Mouse (Mus musculus): ENCODE measurements at regions not wholly inside any gene's neighbourhood (a gene's known extent, or its start where the extent isn't known, plus 50 kb on each side); places are given as distances from the start of the nearest gene placed in this dataset. TPM values are rescaled to one million over a fixed set of nuclear protein-coding genes. Genes with fewer than 3 reads are reported as not detected.

DNA sequence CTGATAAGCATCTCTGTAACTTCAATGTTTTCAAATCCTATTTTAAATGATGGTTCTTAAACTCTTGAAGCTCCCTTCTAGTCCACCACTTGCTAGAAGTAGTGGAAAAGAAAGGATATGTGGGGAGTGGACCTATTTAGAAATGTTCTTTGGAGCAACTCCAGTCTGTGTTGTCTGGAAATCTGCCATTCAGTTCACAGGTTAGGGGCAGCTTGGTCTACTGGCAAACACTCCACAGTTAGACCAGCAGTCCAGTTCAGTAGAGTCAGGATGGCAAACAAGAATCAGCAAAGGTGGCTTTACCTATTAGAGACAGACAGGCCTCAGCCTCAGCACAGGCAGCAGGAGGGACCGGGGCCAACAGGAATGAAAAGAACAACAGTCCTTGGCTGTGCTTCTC, 67.3 kb upstream of the Dpyd start:
- Histone ChIP-seq H3K27me3 (no peaks in the 10 kb centered on the region), H3K9me3 (no peaks in the 10 kb centered on the region), H3K36me3 (no peaks in the 10 kb centered on the region), H3K9ac (replicated peaks) (no peak overlapping the region), H3K4me3 (replicated peaks) (no peak overlapping the region), H3K27ac (no peak overlapping the region), H3K4me2 (no peak overlapping the region), H3K4me1 (replicated peaks) (no peaks in the 10 kb centered on the region; the same call in 1 of the 2 replicates)
- no peak for ATAC-seq (ENCODE audit: insufficient number of reproducible peaks, insufficient read depth, low FRiP score, low TSS enrichment, low read depth)
- 86% methylated on average over 1 of the region's 1 CpGs for WGBS

- Histone ChIP-seq H3K4me1 (replicated peaks) (0 out of 2 replicates have a peak, but pooled peaks cover 2% of the 10 kb centered on the region), H3K4me2 (no peak overlapping the region), H3K4me3 (replicated peaks) (no peak overlapping the region), H3K9me3 (no peaks in the 10 kb centered on the region), H3K27ac (no peak overlapping the region), H3K9ac (replicated peaks) (no peak overlapping the region), H3K27me3 (no peaks in the 10 kb centered on the region), H3K36me3 (no peaks in the 10 kb centered on the region)
- ATAC-seq (ENCODE audit: insufficient number of reproducible peaks, insufficient read depth, low FRiP score, low TSS enrichment, low read depth) = peak; percentile 68; the same call in 1 of the 2 replicates
- WGBS = 24% methylated on average over 4 of the region's 4 CpGs
Observed at GRCm38 (mm10) chr3:118500234-118500633, 61.7 kb upstream of the Dpyd start.

DNA sequence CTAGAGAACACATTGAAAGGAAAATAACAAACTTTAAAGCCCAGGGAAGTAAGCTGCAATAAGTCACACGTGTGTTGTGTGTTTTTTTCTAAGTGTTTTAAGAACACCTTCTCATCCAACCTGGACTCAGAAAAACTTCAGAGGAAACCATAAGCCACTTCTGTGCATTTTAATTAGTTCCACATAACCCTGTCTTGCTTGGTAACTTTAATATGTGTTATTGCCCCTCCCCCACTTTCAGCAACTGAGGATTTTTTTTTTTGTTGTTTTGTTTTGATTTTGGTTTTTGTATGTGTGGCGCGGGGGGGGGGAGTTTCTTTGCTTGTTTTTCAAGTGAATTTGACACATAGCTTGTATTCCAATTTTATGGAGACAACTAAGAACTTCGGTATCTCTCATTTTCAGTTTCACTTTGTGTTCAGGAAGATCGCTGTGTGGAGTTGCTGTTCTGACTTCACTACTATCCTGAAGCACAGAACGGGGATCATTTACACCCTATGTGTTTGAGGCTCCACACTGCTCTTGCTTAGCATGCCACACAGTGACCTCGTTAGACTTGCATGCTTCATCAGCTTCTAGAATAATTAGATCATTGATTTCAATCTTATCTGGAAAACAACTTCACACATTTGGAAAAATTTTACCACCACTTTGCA, 54.2 kb upstream of the Dpyd start:
- no peak overlapping the region for H3K4me3 ChIP-seq (replicated peaks)
- ATAC-seq (ENCODE audit: insufficient number of reproducible peaks, insufficient read depth, low FRiP score, low TSS enrichment, low read depth) = no peak
- no peak overlapping the region for H3K9ac ChIP-seq (replicated peaks)
- 62% methylated on average over 7 of the region's 7 CpGs for WGBS
- no peaks in the 10 kb centered on the region for H3K27me3 ChIP-seq
- H3K36me3 ChIP-seq = no peaks in the 10 kb centered on the region
- peaks cover 3% of the 10 kb centered on the region; the same call in 1 of the 2 replicates for H3K4me1 ChIP-seq (replicated peaks)
- no peaks in the 10 kb centered on the region for H3K9me3 ChIP-seq
- no peak overlapping the region; the same call in 1 of the 2 replicates for H3K4me2 ChIP-seq
- no peak overlapping the region for H3K27ac ChIP-seq

GRCm38 (mm10) chr3:118510837-118511236, 51.1 kb upstream of the Dpyd start:
- WGBS = 77% methylated on average over 4 of the region's 4 CpGs
- H3K36me3 ChIP-seq = no peaks in the 10 kb centered on the region
- no peak for ATAC-seq (ENCODE audit: insufficient number of reproducible peaks, insufficient read depth, low FRiP score, low TSS enrichment, low read depth)

GRCm38 (mm10) chr3:118511969-118512368, 50.0 kb upstream of the Dpyd start:
- Histone ChIP-seq H3K4me3 (replicated peaks) (no peak overlapping the region), H3K9me3 (no peaks in the 10 kb centered on the region), H3K4me2 (no peak overlapping the region), H3K27ac (no peak overlapping the region), H3K36me3 (no peaks in the 10 kb centered on the region), H3K27me3 (no peaks in the 10 kb centered on the region), H3K4me1 (replicated peaks) (peaks cover 3% of the 10 kb centered on the region; the same call in 1 of the 2 replicates), H3K9ac (replicated peaks) (no peak overlapping the region)
- ATAC-seq (ENCODE audit: insufficient number of reproducible peaks, insufficient read depth, low FRiP score, low TSS enrichment, low read depth) = no peak
- 61% methylated on average over 7 of the region's 7 CpGs for WGBS

More at GRCm38 (mm10) chr3:118510837-118511236, 51.1 kb upstream of the Dpyd start:
- H3K4me1 ChIP-seq (replicated peaks) = peaks cover 3% of the 10 kb centered on the region; the same call in 1 of the 2 replicates
- H3K27ac ChIP-seq = no peak overlapping the region
- no peaks in the 10 kb centered on the region for H3K9me3 ChIP-seq
- no peak overlapping the region for H3K4me2 ChIP-seq
- H3K9ac ChIP-seq (replicated peaks) = no peak overlapping the region
- H3K4me3 ChIP-seq (replicated peaks) = no peak overlapping the region
- H3K27me3 ChIP-seq = no peaks in the 10 kb centered on the region

MicroRNAs in the stretch of these regions (microRNA counts, 519-probe panel; counts per million panel counts)
- microRNA mmu-miR-137 = 4,972 counts per million, percentile 48 among the panel's probes with 10 or more counts

Small RNA genes lying in the stretch of these regions (microRNA-seq; reads per million reads assigned to microRNA genes)
- gene Gm24155 (not detected), gene Mir137 (151 reads per million, percentile 57 among the genes with 10 or more reads in this experiment)
